Mouse (Mus musculus) hindbrain, embryonic 15.5 days (tissue): Measurements from ENCODE around the gene Nup214. TPM values are rescaled to one million over a fixed set of nuclear protein-coding genes. Genes with fewer than 3 reads are reported as not detected.
A peak's percentile ranks its signal among the peaks of the same experiment; 100 is the strongest.

Source experiments
- ATAC-seq: fragments of 200-750 bp; cut with Nextera tagmentation; 2 replicates; pipeline ENCODE4 v1.8.0; 2017; ENCODE audit warnings: low read depth, moderate number of reproducible peaks, moderate TSS enrichment; ENCODE audit not compliant: low FRiP score
- H3K27ac ChIP-seq: fragments of 300-500 bp; sonication (generic); replicated peaks from 2 replicates; pipeline ENCODE4 v1.5.1; 2015; ENCODE audit warnings: mild to moderate bottlenecking, inconsistent platforms
- H3K27me3 ChIP-seq: fragments of 300-500 bp; sonication (generic); 2 replicates; pipeline ENCODE4 v1.6.1; 2015; ENCODE audit warnings: control low read depth, inconsistent platforms
- H3K36me3 ChIP-seq: fragments of 300-500 bp; sonication (generic); 2 replicates; pipeline ENCODE4 v1.6.1; 2015; ENCODE audit warnings: control low read depth, inconsistent platforms
- H3K4me1 ChIP-seq: fragments of 300-500 bp; sonication (generic); replicated peaks from 2 replicates; pipeline ENCODE4 v1.6.1; 2015; ENCODE audit warnings: control low read depth, inconsistent platforms
- H3K4me2 ChIP-seq: fragments of 300-500 bp; sonication (generic); 2 replicates; pipeline ENCODE4 v1.6.1; 2015; ENCODE audit warnings: moderate library complexity, mild to moderate bottlenecking, inconsistent platforms
- H3K4me3 ChIP-seq: fragments of 300-500 bp; sonication (generic); 2 replicates; pipeline ENCODE4 v1.5.1; 2015; ENCODE audit warnings: mild to moderate bottlenecking, inconsistent platforms
- H3K9ac ChIP-seq: fragments of 300-500 bp; sonication (generic); 2 replicates; pipeline ENCODE4 v1.6.1; 2015; ENCODE audit warnings: inconsistent platforms
- H3K9me3 ChIP-seq: fragments of 300-500 bp; sonication (generic); 2 replicates; pipeline ENCODE4 v1.6.1; 2016; ENCODE audit warnings: control low read depth, inconsistent platforms
- WGBS: fragments of 180-500 bp; shearing (Covaris S2); methylation state at CpG from one replicate; pipeline ENCODE4 v1.1.7; 2015; 5-methylcytosine and 5-hydroxymethylcytosine counted together
- polyA plus RNA-seq: library from polyadenylated mRNA; unstranded; fragments of >200 nt; fragmentation: Nextera tagmentation; extraction: Ambion mirVana; gene quantifications from 2 replicates; pipeline ENCODE4 v1.2.1, GENCODE M21; 2015

Nup214 gene
- polyA plus RNA-seq, 1 experiment from 2014 or later: 61.6 TPM

- Histone ChIP-seq H3K4me3 (peak overlapping the region; percentile 63), H3K9ac (peak overlapping the region; percentile 62), H3K9me3 (no peaks in the 10 kb centered on the region), H3K4me2 (peak overlapping the region; percentile 93), H3K27me3 (no peaks in the 10 kb centered on the region), H3K4me1 (peaks cover 30% of the 10 kb centered on the region), H3K36me3 (no peaks in the 10 kb centered on the region), H3K27ac (no peak overlapping the region)
- WGBS: 21% methylated on average over 9 of the region's 9 CpGs
- no peak for ATAC-seq
These were observed 23.3 kb upstream of the Nup214 start for GRCm38 (mm10) chr2:31950966-31951365.

GRCm38 (mm10) chr2:31952236-31952635 is 22.0 kb upstream of the Nup214 start:
- Histone ChIP-seq H3K9me3 (no peaks in the 10 kb centered on the region), H3K4me2 (peak overlapping the region; percentile 93), H3K27ac (no peak overlapping the region), H3K36me3 (no peaks in the 10 kb centered on the region), H3K27me3 (no peaks in the 10 kb centered on the region), H3K4me3 (no peak overlapping the region), H3K4me1 (peaks cover 30% of the 10 kb centered on the region), H3K9ac (no peak overlapping the region)
- no peak for ATAC-seq
- 71% methylated on average over 10 of the region's 10 CpGs for WGBS

DNA sequence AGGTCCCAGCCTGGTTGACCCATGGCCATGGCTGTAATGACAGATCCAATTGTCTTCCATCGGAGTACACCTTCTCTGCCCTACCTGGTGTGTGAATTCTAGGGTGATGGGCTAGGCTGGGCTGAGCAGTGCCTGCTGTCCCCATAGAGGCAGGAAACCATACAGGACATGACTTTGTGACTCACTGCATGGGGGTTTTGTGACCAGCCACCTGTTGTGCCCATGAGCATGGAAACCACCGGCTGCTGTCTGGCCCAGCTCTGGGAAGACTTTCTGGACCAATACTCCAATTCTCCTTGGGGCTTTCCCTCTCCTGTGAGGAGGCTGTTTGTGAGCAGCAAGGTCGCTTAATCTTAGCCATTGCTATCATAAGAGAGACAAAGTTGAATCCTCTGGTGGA is 21.5 kb upstream of the Nup214 start:
- H3K27me3 ChIP-seq: no peaks in the 10 kb centered on the region
- H3K27ac ChIP-seq: no peak overlapping the region
- peak overlapping the region; percentile 93 for H3K4me2 ChIP-seq
- no peak overlapping the region for H3K4me3 ChIP-seq
- no peak overlapping the region for H3K9ac ChIP-seq
- ATAC-seq: no peak
- H3K36me3 ChIP-seq: no peaks in the 10 kb centered on the region
- WGBS: 86% methylated on average over 3 of the region's 3 CpGs
- no peaks in the 10 kb centered on the region for H3K9me3 ChIP-seq
- H3K4me1 ChIP-seq: peaks cover 30% of the 10 kb centered on the region

GRCm38 (mm10) chr2:31953687-31954086 is 20.5 kb upstream of the Nup214 start:
- no peak overlapping the region for H3K4me3 ChIP-seq
- H3K36me3 ChIP-seq: no peaks in the 10 kb centered on the region
- H3K27ac ChIP-seq: no peak overlapping the region
- H3K4me1 ChIP-seq: peaks cover 30% of the 10 kb centered on the region
- H3K9ac ChIP-seq: no peak overlapping the region
- H3K9me3 ChIP-seq: no peaks in the 10 kb centered on the region
- no peak overlapping the region for H3K4me2 ChIP-seq
- 86% methylated on average over 8 of the region's 8 CpGs for WGBS
- no peaks in the 10 kb centered on the region for H3K27me3 ChIP-seq
- no peak for ATAC-seq

GRCm38 (mm10) chr2:31954779-31955181 is 19.5 kb upstream of the Nup214 start:
- Histone ChIP-seq H3K36me3 (no peaks in the 10 kb centered on the region), H3K4me1 (peaks cover 30% of the 10 kb centered on the region), H3K9ac (no peak overlapping the region), H3K4me2 (no peak overlapping the region), H3K4me3 (no peak overlapping the region), H3K9me3 (no peaks in the 10 kb centered on the region), H3K27ac (no peak overlapping the region), H3K27me3 (no peaks in the 10 kb centered on the region)
- ATAC-seq: no peak
- WGBS: 85% methylated on average over 9 of the region's 9 CpGs

DNA sequence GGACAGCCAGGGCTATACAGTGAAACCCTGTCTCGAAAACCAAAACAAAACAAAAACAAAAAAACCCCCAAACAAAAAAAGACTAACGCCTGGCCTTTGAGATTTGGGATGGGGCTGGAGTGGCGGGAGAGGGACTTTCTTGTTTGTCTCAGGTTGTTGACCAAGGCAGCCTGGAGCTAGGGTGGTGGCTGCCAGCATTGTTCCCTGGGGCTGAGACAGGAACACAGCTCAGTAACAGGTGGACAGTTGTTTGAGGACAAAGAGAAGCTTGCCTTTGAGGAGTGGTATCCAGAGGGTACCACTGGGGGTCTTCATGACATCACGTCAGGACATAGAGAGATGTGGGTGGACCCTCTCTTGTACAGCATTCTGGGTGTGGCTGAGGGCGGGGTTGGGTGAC is 18.6 kb upstream of the Nup214 start:
- H3K4me1 ChIP-seq: peaks cover 25% of the 10 kb centered on the region
- H3K4me2 ChIP-seq: no peak overlapping the region
- no peaks in the 10 kb centered on the region for H3K9me3 ChIP-seq
- H3K27ac ChIP-seq: no peak overlapping the region
- H3K9ac ChIP-seq: no peak overlapping the region
- no peak for ATAC-seq
- 87% methylated on average over 5 of the region's 5 CpGs for WGBS
- H3K27me3 ChIP-seq: no peaks in the 10 kb centered on the region
- no peak overlapping the region for H3K4me3 ChIP-seq
- no peaks in the 10 kb centered on the region for H3K36me3 ChIP-seq

GRCm38 (mm10) chr2:31957211-31957610 is 17.0 kb upstream of the Nup214 start:
- H3K27ac ChIP-seq: no peak overlapping the region
- H3K4me3 ChIP-seq: no peak overlapping the region
- H3K4me1 ChIP-seq: peaks cover 22% of the 10 kb centered on the region
- H3K27me3 ChIP-seq: no peaks in the 10 kb centered on the region
- no peak overlapping the region for H3K9ac ChIP-seq
- WGBS: 91% methylated on average over 10 of the region's 10 CpGs
- no peak overlapping the region for H3K4me2 ChIP-seq
- no peaks in the 10 kb centered on the region for H3K9me3 ChIP-seq
- ATAC-seq: no peak
- H3K36me3 ChIP-seq: no peaks in the 10 kb centered on the region

- H3K4me3 ChIP-seq: no peak overlapping the region
- no peak overlapping the region for H3K9ac ChIP-seq
- no peaks in the 10 kb centered on the region for H3K9me3 ChIP-seq
- H3K36me3 ChIP-seq: no peaks in the 10 kb centered on the region
- H3K27me3 ChIP-seq: no peaks in the 10 kb centered on the region
- WGBS: 86% methylated on average over 8 of the region's 8 CpGs
- no peak overlapping the region for H3K4me2 ChIP-seq
- peaks cover 26% of the 10 kb centered on the region for H3K4me1 ChIP-seq
- no peak for ATAC-seq
- H3K27ac ChIP-seq: no peak overlapping the region
These were observed 13.2 kb upstream of the Nup214 start for GRCm38 (mm10) chr2:31960986-31961385.

GRCm38 (mm10) chr2:31961791-31962222 is 12.4 kb upstream of the Nup214 start:
- no peak overlapping the region for H3K4me3 ChIP-seq
- 0 out of 2 replicates have a peak overlapping the region, but pooled peaks have one; percentile 21 for H3K4me2 ChIP-seq
- no peak for ATAC-seq
- H3K27ac ChIP-seq: peak overlapping the region; percentile 80
- H3K36me3 ChIP-seq: no peaks in the 10 kb centered on the region
- WGBS: 66% methylated on average over 4 of the region's 4 CpGs
- H3K4me1 ChIP-seq: peaks cover 26% of the 10 kb centered on the region
- no peaks in the 10 kb centered on the region for H3K9me3 ChIP-seq
- H3K27me3 ChIP-seq: no peaks in the 10 kb centered on the region
- no peak overlapping the region for H3K9ac ChIP-seq

DNA sequence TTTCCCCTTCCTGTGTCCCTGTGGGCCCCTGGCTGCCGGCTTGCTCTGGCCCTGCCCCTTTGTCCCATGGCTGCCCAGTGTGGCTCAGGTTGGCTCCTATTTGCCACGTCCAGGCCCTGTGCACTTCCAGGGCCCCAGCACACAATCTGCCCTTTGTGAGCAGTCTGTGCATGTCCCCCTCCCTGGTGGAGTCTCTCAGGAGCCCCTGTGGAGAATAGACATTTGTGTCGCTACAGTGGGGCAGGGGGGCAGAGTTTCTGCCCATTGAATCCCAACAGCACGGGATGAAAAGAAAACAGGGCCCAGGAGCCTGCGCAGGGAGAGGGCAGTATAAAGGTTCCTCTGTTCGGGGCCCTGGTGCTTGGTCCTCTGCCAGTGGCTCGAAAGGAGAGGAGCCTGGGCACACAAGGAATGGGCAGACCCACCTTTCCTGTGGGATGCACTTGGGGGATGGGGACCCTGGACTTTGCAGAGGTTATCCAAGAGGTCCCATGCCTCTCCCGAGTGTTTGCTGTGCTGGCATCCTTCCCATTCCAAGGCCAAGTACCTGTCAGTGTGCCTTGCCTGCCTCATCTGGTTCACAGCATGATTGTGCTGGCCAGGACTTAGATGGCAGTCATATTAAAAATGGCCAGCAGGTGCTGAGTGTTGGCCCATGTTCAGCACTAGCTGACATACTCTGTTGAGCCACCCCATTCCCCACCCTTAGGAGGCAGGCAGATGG is 11.6 kb upstream of the Nup214 start:
- peak; percentile 95 for ATAC-seq
- Histone ChIP-seq H3K27me3 (no peaks in the 10 kb centered on the region), H3K4me2 (peak overlapping the region; percentile 21; the same call in 1 of the 2 replicates), H3K4me3 (no peak overlapping the region), H3K9me3 (no peaks in the 10 kb centered on the region), H3K4me1 (peaks cover 26% of the 10 kb centered on the region), H3K9ac (no peak overlapping the region), H3K27ac (peak overlapping the region; percentile 80), H3K36me3 (no peaks in the 10 kb centered on the region)
- 45% methylated on average over 8 of the region's 8 CpGs for WGBS

GRCm38 (mm10) chr2:31963491-31963890 is 10.7 kb upstream of the Nup214 start:
- no peak for ATAC-seq
- Histone ChIP-seq H3K9me3 (no peaks in the 10 kb centered on the region), H3K9ac (no peak overlapping the region), H3K4me3 (no peak overlapping the region), H3K4me1 (peaks cover 26% of the 10 kb centered on the region), H3K4me2 (no peak overlapping the region), H3K27me3 (no peaks in the 10 kb centered on the region), H3K36me3 (no peaks in the 10 kb centered on the region), H3K27ac (peak overlapping the region; percentile 80)
- 64% methylated on average over 7 of the region's 7 CpGs for WGBS

- Histone ChIP-seq H3K4me2 (no peak overlapping the region), H3K9ac (no peak overlapping the region), H3K9me3 (no peaks in the 10 kb centered on the region), H3K27me3 (no peaks in the 10 kb centered on the region), H3K36me3 (no peaks in the 10 kb centered on the region), H3K4me3 (no peak overlapping the region), H3K27ac (no peak overlapping the region), H3K4me1 (peaks cover 26% of the 10 kb centered on the region)
- no peak for ATAC-seq
- 95% methylated on average over 3 of the region's 3 CpGs for WGBS
These were observed 10.0 kb upstream of the Nup214 start for GRCm38 (mm10) chr2:31964191-31964590.

GRCm38 (mm10) chr2:31965110-31965509 is 9.1 kb upstream of the Nup214 start:
- Histone ChIP-seq H3K27ac (no peak overlapping the region), H3K36me3 (no peaks in the 10 kb centered on the region), H3K9me3 (no peaks in the 10 kb centered on the region), H3K4me1 (peaks cover 26% of the 10 kb centered on the region), H3K9ac (no peak overlapping the region), H3K27me3 (no peaks in the 10 kb centered on the region), H3K4me3 (no peak overlapping the region), H3K4me2 (no peak overlapping the region)
- no peak for ATAC-seq
